Mouse (Mus musculus) heart, postnatal 25 days (tissue): ENCODE measurements around the gene Phf20. TPM values are rescaled to one million over a fixed set of nuclear protein-coding genes. Genes with fewer than 3 reads are reported as not detected.
A peak's percentile ranks its signal among the peaks of the same experiment; 100 is the strongest.

ENCODE experiments used
- DNase-seq: peaks from one replicate; pipeline ENCODE4 v3.0.0; 2022; ENCODE audit warnings: low spot score
- intact Hi-C: fragments of 180-260 bp; cut with DNase I; formaldehyde crosslinking; loops from one replicate; pipeline ENCODE4 v1.15.1; 2025
- total RNA-seq, 2 experiments: library from RNA; stranded (reverse); gene quantifications; 2 replicates each; pipeline ENCODE4 v1.2.3; 2021

The Phf20 gene
- total RNA-seq, 2 experiments from 2014 or later, result 14.9 to 15.2 TPM

DNA sequence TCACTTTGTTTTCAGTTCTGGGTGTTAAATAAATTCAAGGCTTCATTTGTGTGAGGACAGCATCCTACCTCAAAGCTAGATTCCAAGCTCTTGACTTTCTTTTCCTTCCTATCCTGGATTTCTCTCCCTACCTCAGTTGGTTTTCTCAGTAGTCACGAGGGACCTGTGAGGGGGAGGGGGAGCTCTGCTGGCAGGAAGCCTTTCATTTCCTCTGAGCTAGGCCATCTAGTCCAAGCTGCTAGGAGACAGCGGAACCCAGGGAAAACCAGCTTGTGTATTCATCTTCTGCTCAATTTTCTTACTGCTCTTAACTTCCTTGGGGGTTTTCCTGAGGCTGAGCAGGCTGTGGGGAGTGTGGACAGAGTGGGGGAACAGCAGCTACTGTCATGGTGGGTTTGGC, 60.8 kb downstream of the Phf20 start:
- DNase-seq, result no peak
- intact Hi-C loops, result loop anchor here (5.0 kb wide), 1 partner anchor 75 kb away; the partner anchor contains the start of gene Rbm39

DNA sequence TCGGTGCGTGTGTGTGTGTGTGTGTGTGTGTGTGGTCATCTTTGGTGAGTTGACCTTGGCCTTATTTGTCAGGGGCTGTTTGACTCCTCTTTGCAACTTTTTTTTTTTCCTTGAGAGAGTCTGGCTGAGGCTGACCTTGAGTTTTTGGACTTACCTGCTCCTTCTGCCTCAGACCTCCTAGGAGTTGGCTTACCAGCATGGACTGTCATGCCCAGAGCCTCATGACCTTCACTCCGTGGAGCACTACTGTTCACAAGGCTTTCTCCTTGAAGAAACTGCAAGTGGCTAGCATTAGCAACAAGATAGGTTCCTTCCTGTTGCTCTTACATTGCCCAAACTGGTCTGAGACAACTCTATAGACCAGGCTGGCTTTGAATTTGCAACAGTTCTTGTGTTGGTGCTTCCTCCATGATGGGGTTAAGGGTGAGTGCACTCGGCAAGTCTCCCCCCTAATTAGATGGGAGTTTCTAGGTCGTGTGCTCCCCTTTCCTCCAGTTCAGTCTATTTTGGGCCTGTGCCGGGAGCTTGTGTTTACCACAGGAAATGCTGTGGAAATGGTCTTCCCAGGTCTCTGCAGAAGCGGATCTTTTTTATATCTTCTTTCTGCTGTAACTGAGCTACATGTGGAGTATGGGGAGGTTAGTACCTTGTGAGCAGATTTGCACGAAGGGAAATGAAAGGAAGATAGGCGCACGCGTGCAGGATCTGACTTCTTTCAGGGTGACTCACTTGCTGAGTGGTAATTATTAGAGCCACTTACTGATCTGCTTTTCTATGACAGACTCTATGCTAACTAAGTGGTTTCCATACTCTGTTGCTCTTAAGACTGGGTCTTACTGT, 61.9 kb downstream of the Phf20 start:
- no peak for DNase-seq
- intact Hi-C loops, result loop anchor here (5.0 kb wide), 1 partner anchor 76 kb away; the partner anchor contains the start of gene Rbm39

DNA sequence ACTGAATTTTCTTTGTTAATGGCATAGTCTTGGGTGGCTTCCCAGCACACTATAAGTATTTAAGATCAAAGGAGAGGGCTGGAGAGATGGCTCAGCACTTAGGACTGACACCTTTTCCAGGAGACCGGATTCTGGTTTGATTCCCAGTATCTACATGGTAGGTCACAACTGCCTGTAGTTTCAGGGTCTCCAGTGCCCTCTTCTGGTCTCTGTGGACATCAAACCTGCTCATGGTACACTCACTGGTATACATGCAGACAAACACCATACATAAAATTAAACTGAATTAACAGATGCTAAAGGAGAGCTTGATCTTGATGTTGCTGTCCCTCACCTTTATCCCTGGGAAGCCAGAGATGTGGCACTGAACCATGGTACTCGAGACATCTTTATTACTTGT, 64.7 kb downstream of the Phf20 start:
- DNase-seq, result no peak
- intact Hi-C loops, result no loop called here

DNA sequence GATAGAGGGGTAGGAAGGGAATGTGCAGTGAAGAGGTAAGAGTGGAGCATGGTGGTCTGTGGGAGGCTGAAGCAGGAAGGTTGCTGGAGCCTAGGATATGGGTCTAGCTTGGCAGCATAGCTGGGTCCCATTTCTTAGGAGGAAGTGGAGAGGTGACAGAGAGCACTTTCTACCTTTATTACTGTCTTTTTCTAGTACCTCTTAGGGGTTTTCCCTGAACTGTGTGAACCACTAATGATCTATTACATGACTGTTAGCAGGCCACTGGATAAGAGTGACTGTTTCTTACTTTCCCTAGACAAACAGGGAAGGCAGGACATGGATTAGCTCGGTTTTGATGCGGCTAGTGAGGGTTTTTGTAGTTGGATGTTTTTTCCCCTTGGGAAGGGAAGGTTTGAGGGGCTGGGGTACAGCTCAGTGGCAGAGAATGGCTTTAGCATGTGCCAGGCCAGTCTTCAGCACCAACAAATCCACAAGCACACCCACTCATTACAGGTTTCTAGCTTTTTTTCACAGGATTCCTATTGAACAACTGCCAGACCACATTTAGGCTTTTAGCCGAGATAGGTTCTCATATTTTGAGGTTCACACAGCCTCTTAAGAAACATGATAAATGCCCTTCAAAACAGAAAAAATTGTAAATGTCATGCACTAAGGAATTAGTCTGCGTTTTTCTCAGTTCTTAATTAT, 67.1 kb downstream of the Phf20 start:
- intact Hi-C loops, result no loop called here
- no peak for DNase-seq

DNA sequence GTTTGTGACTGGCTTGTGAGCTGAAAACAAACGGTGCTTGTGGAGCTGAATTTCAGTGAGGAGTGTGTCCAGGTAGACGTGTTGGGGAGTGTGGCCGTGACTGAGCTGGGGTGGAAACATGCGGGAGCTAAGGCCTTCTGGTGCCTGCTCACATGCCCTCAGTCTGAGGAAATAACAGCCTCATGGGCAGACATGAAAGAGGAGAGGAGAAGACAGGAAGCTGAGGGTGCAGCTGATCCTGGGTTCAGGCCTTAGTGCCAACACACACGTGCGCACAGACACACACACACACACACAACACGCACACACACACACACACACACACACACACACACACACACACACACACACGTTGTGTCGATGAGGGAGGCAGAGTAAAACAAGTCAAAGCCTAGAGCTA, 71.4 kb downstream of the Phf20 start:
- intact Hi-C loops, result no loop called here
- no peak for DNase-seq

GRCm38 (mm10) chr2:156272553-156272952, 76.3 kb downstream of the Phf20 start:
- intact Hi-C loops, result no loop called here
- DNase-seq, result no peak

- intact Hi-C loops, result loop anchor here (5.0 kb wide), 4 partner anchors 81 to 316 kb away; partner anchors contain the start of gene Phf20
- DNase-seq, result peak; percentile 78
Observed at GRCm38 (mm10) chr2:156278226-156279017, 82.2 kb downstream of the Phf20 start.

DNA sequence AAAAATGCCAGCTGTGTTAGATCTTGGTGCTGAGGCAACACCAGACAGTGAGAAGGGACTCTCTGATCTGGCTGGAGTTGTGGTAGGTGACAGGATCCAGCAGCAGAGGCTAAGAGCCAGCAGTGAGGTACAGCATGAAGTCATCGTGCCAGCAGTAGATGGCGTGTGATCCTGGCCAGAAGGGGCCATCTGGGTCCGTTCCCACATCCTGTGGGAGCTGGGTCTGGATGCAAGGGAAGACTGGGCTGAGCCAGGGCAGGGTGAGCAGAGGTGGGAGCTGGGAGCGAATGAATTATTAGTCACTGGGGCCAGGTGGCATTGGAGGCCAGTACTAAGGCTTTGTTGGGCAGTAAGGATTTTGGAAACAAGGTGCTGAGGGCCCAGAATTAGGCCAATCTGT, 85.0 kb downstream of the Phf20 start:
- DNase-seq, result no peak
- intact Hi-C loops, result no loop called here

DNA sequence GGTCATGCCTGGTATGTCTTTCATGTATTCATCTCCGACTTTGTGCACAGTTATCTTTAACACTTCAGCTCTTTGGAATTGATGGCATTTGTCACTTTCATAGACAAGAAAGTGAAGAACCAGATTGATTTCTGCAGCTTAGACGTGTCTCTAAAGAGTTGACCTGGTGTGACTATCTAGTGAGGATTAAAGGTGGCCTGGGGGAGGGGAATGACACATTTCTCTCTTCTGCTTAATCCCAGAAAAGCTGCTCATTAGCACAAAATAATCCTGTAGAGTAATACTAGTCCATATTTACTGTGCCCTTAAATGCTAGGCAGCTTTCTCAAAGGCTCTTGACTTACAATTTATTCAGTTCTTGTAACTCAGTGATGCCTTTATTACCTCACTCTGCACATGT, 88.9 kb downstream of the Phf20 start:
- intact Hi-C loops, result no loop called here
- no peak for DNase-seq

DNA sequence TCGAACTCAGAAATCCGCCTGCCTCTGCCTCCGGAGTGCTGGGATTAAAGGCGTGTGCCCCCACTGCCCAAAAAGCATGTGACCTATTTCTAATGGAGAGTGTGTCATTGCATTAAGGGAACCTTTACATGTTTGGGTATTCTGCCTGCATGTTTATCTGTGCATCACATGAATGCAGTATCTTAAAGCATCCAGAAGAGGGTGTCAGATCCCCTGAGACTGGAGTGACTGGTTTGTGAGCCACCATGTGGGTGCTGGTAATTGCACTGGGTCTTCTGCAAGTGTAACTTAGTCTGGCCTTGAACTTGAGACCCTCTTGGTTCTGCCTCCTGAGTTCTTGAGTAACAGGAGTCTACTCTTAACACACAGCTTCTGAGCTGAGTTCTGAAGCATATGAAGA, 90.5 kb downstream of the Phf20 start:
- no peak for DNase-seq
- intact Hi-C loops, result no loop called here

- intact Hi-C loops, result no loop called here
- no peak for DNase-seq
Observed at GRCm38 (mm10) chr2:156288222-156288621, 92.0 kb downstream of the Phf20 start.

GRCm38 (mm10) chr2:156289552-156290160, 93.4 kb downstream of the Phf20 start:
- DNase-seq, result no peak
- intact Hi-C loops, result no loop called here

DNA sequence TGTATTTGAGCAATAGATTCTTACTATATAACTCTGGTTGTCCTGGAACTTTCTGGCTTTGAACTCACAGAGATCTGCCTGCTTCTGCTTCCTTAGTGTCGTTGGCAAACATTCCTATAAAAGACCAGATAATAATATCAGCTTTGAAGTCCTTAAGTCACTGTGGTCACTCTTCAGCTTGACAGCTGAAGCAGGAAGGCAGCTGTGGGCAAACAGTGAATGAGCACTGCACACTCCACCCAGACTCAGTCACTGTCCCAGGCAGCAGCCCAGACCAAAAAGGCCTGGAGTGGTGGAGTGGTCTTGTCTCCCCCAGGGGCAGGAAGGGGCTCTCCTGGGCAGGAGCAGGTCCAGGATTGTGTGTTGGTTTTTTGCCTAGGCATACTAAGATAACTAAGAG, 95.7 kb downstream of the Phf20 start:
- intact Hi-C loops, result no loop called here
- DNase-seq, result no peak

- no peak for DNase-seq
- intact Hi-C loops, result no loop called here
Observed at GRCm38 (mm10) chr2:156295601-156296063, 99.4 kb downstream of the Phf20 start.

- intact Hi-C loops, result no loop called here
- no peak for DNase-seq
Observed at GRCm38 (mm10) chr2:156296190-156296589, 99.9 kb downstream of the Phf20 start.

DNA sequence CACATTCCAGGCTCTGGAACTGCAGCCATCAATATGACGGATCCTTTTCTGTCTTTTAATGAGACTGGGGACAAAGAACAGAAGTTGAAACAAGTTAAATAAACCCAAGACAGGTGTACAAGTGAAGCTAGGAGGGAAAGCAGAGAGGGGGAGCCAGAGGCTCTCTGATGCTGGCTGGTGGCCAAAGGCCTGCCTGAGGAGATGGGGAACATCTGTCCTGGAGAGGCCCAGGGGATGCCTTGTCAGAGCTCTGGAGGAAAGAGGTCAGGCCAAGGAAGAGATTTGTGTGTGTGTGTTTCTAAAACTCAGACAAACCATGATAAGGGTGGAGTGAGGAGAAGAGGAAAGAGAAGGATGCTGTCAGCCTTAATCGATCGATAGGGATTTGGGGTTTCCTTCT, 101.4 kb downstream of the Phf20 start:
- intact Hi-C loops, result no loop called here
- DNase-seq, result no peak

- DNase-seq, result no peak
- intact Hi-C loops, result no loop called here
Observed at GRCm38 (mm10) chr2:156298458-156298857, 102.2 kb downstream of the Phf20 start.

DNA sequence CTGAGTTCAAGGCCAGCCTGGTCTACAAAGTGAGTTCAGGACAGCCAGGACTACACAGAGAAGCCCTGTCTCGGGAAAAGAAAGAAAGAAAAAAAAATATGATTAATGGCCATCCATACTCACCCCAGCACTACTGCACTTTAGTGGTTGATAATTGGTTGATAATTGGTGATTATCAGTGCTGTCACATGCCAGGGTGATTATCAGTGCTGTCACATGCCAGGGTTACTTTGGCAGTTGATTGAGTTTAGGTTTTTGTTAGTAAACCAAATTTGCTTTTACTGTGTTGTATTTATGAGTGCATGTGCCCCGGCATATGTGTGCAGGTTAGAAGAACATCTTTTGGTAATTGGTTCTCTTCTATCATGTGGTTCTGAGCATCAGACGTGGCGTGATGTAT, 105.8 kb downstream of the Phf20 start:
- intact Hi-C loops, result loop anchor here (5.0 to 10.0 kb wide), 3 partner anchors 95 to 403 kb away; no protein-coding TSS in a partner anchor
- DNase-seq, result no peak

- intact Hi-C loops, result loop anchor here (5.0 to 10.0 kb wide), 3 partner anchors 93 to 400 kb away; no protein-coding TSS in a partner anchor
- no peak for DNase-seq
Observed at GRCm38 (mm10) chr2:156304351-156304750, 108.1 kb downstream of the Phf20 start.

GRCm38 (mm10) chr2:156305818-156306217, 109.6 kb downstream of the Phf20 start:
- intact Hi-C loops, result loop anchor here (10.0 kb wide), 2 partner anchors 209 to 399 kb away; no protein-coding TSS in a partner anchor
- DNase-seq, result no peak
